In genomic region chr5:58736610-58737009, GRCm38 (mm10) we compare ENCODE assay signal across 9 mouse cellular contexts.
DNase-seq lines count a peak whose midpoint lies in the region; ATAC-seq and TF ChIP-seq lines count a peak whose summit lies in the region.
"Had no signal": no experiment of that assay in that cellular context is flagged by ENCODE, and none has a peak within 500 bp of the region (broad histone marks: within the 10 kb centered on the region; RNA-seq: fewer than 3 reads in every experiment).

No protein-coding gene starts in this region.

- WGBS in hindbrain, embryonic 11.5 days, result 63% methylated on average over 9 of the region's 9 CpGs
- 55% methylated on average over 9 of the region's 9 CpGs for WGBS in hindbrain, embryonic 16.5 days
- 59% methylated on average over 9 of the region's 9 CpGs for WGBS in neural tube, embryonic 11.5 days

- peak; percentile 30; the same call in 1 of the 2 replicates for ATAC-seq in hindbrain, embryonic 11.5 days (ENCODE audit: low FRiP score)
- ATAC-seq in hindbrain, embryonic 16.5 days, result no peak
- ATAC-seq in neural tube, embryonic 11.5 days (ENCODE audit: insufficient read depth, low FRiP score, low TSS enrichment), result no peak; the same call in 1 of the 2 replicates

- no peak overlapping the region for H3K27ac ChIP-seq in hindbrain, embryonic 11.5 days (ENCODE audit: low read depth, low read length)
- H3K27ac ChIP-seq in hindbrain, embryonic 16.5 days (ENCODE audit: low read depth, low read length), result no peak overlapping the region
- H3K27ac ChIP-seq in ES-Bruce4 (ENCODE audit: insufficient read depth, low read length), result no peak overlapping the region
- H3K27ac ChIP-seq in neural tube, embryonic 11.5 days (ENCODE audit: low read depth, low read length), result no peak overlapping the region
- H3K27ac ChIP-seq: liver, embryonic 13.5 days had no signal

- no peak for TF ChIP-seq POLR2A in ES-Bruce4 (IDR thresholded peaks at IDR 0.05; ENCODE audit: insufficient read depth, low read length)

- peak; percentile 63 for DNase-seq in hindbrain, embryonic 11.5 days (ENCODE audit: low spot score)
- DNase-seq in c-Kit-positive CD71-negative TER-119-negative erythroid progenitor cells, embryonic 14.5 days (ENCODE audit: low read depth), result peak; percentile 31
- peak; percentile 51 to 84 for DNase-seq in frontal cortex, postnatal 36 days (ENCODE audit: low spot score in 2 of 2)
- peak; percentile 28 for DNase-seq in layer of hippocampus, adult 9-11 months
- DNase-seq in neural tube, embryonic 11.5 days (ENCODE audit: low spot score), result peak; percentile 21
- no peak for DNase-seq in T-cell, adult 2 months (ENCODE audit: low spot score)
- DNase-seq: liver, embryonic 13.5 days had no signal

- peak; percentile 12 for TF ChIP-seq CTCF in ES-Bruce4 (IDR thresholded peaks at IDR 0.05; ENCODE audit: low read depth, low read length)

- H3K9ac ChIP-seq in hindbrain, embryonic 11.5 days (ENCODE audit: low read depth, low read length), result no peak overlapping the region
- no peak overlapping the region for H3K9ac ChIP-seq in hindbrain, embryonic 16.5 days (ENCODE audit: low read depth, low read length)
- no peak overlapping the region for H3K9ac ChIP-seq in ES-Bruce4 (ENCODE audit: low read depth, poor library complexity, severe bottlenecking)
- no peak overlapping the region for H3K9ac ChIP-seq in neural tube, embryonic 11.5 days (ENCODE audit: low read length)
- H3K9ac ChIP-seq: liver, embryonic 13.5 days had no signal

- no peaks in the 10 kb centered on the region for H3K4me1 ChIP-seq in hindbrain, embryonic 11.5 days (replicated peaks; ENCODE audit: control insufficient read depth, insufficient read depth, low read length)
- no peaks in the 10 kb centered on the region for H3K4me1 ChIP-seq in hindbrain, embryonic 16.5 days (ENCODE audit: control insufficient read depth, insufficient read depth, low read depth, low read length)
- H3K4me1 ChIP-seq in ES-Bruce4 (ENCODE audit: control insufficient read depth, insufficient read depth, low read length), result no peaks in the 10 kb centered on the region
- no peaks in the 10 kb centered on the region for H3K4me1 ChIP-seq in neural tube, embryonic 11.5 days (ENCODE audit: control insufficient read depth, insufficient read depth, low read length)
- H3K4me1 ChIP-seq: liver, embryonic 13.5 days had no signal

- no peak for TF ChIP-seq EP300 in ES-Bruce4 (IDR thresholded peaks at IDR 0.05; ENCODE audit: insufficient read depth, low read depth, low read length)

- no peak overlapping the region for H3K4me3 ChIP-seq in hindbrain, embryonic 11.5 days (ENCODE audit: low read depth, low read length)
- H3K4me3 ChIP-seq in hindbrain, embryonic 16.5 days (ENCODE audit: low read length), result no peak overlapping the region
- no peak overlapping the region for H3K4me3 ChIP-seq in ES-Bruce4 (ENCODE audit: low read depth, low read length)
- H3K4me3 ChIP-seq in neural tube, embryonic 11.5 days (ENCODE audit: low read depth, low read length), result no peak overlapping the region
- H3K4me3 ChIP-seq: liver, embryonic 13.5 days had no signal

- no peaks in the 10 kb centered on the region for H3K27me3 ChIP-seq in hindbrain, embryonic 11.5 days (ENCODE audit: control insufficient read depth, insufficient read depth, low read length)
- H3K27me3 ChIP-seq in hindbrain, embryonic 16.5 days (replicated peaks; ENCODE audit: control insufficient read depth, insufficient read depth, low read length), result no peaks in the 10 kb centered on the region
- H3K27me3 ChIP-seq in ES-Bruce4 (ENCODE audit: control insufficient read depth, insufficient read depth, low read length, poor library complexity, severe bottlenecking), result no peaks in the 10 kb centered on the region
- H3K27me3 ChIP-seq in neural tube, embryonic 11.5 days (ENCODE audit: control insufficient read depth, insufficient read depth, low read length), result no peaks in the 10 kb centered on the region
- H3K27me3 ChIP-seq: liver, embryonic 13.5 days had no signal

- no peaks in the 10 kb centered on the region for H3K9me3 ChIP-seq in hindbrain, embryonic 11.5 days (ENCODE audit: control insufficient read depth, low read length)
- no peaks in the 10 kb centered on the region for H3K9me3 ChIP-seq in hindbrain, embryonic 16.5 days (ENCODE audit: control insufficient read depth, low read length)
- H3K9me3 ChIP-seq in ES-Bruce4 (replicated peaks; ENCODE audit: control insufficient read depth, insufficient read depth, low read length, poor library complexity, severe bottlenecking), result no peaks in the 10 kb centered on the region
- H3K9me3 ChIP-seq in neural tube, embryonic 11.5 days (ENCODE audit: control insufficient read depth, low read length), result no peaks in the 10 kb centered on the region
- H3K9me3 ChIP-seq: liver, embryonic 13.5 days had no signal

- no peaks in the 10 kb centered on the region for H3K36me3 ChIP-seq in hindbrain, embryonic 11.5 days (ENCODE audit: control insufficient read depth, insufficient read depth, low read length)
- no peaks in the 10 kb centered on the region for H3K36me3 ChIP-seq in hindbrain, embryonic 16.5 days (ENCODE audit: control insufficient read depth, insufficient read depth, low read length)
- H3K36me3 ChIP-seq in ES-Bruce4 (ENCODE audit: control insufficient read depth, insufficient read depth, low read length, poor library complexity, severe bottlenecking), result no peaks in the 10 kb centered on the region
- H3K36me3 ChIP-seq in neural tube, embryonic 11.5 days (ENCODE audit: control insufficient read depth, insufficient read depth, low read length), result no peaks in the 10 kb centered on the region
- H3K36me3 ChIP-seq: liver, embryonic 13.5 days had no signal

- no peak overlapping the region for H3K4me2 ChIP-seq in hindbrain, embryonic 11.5 days (replicated peaks; ENCODE audit: low read depth, low read length)
- no peak overlapping the region for H3K4me2 ChIP-seq in hindbrain, embryonic 16.5 days (ENCODE audit: low read length)
- no peak overlapping the region for H3K4me2 ChIP-seq in neural tube, embryonic 11.5 days (ENCODE audit: low read depth)
- H3K4me2 ChIP-seq: liver, embryonic 13.5 days had no signal
